Mouse (Mus musculus): Measurements from ENCODE around the gene Dock8.
"Not testable (repeated sequence)": the region's sequence is repeated elsewhere in the genome, so short reads cannot be mapped to it uniquely, and the experiment has no call there.

Dock8 gene

DNA sequence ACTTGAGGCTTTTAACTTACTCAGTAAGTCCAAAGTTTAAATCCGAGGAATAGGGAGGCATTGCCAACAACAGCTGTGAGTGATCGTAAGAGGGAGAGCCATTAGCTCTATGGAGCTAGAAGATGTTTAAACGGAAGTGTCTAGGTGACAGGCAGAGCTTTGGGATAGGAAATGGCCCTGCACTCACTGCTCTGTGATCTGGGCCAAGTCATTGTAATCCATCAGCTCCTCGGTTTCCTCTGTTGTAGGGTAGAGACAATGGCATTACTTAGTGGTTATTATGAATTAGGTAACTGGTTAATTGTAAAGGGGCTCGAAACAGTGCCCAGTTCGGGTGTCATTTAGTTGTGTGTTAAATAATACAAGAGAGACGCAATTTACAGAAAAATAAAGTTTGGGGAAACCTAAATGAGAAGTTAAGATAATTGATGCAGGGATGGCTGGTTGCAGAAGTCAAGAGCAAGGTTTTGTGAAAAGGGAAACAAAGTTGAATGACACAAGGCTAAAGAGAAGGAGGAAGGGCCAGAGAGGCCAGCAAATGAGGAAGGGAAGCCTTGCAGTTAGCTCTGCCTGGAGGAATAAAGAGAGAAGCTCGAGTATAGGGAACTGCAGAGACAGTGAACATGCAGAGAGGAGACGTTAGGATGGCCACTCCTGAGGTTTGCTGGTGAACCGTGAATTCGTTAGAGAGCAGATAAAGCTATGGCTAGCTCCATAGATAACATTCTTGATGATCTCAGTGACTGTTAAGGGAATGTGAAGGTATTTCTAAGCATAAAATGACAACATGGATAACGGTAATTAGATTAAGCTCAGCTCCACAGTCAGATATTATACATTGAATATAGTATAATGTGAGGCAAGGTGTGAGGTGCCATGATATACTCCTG is 2.3 kb upstream of the Dock8 start:
- intact Hi-C loops (cut with DNase I) = loop anchor here (5.0 kb wide), 1 partner anchor 35 kb away; the partner anchor contains the start of gene Cbwd1

DNA sequence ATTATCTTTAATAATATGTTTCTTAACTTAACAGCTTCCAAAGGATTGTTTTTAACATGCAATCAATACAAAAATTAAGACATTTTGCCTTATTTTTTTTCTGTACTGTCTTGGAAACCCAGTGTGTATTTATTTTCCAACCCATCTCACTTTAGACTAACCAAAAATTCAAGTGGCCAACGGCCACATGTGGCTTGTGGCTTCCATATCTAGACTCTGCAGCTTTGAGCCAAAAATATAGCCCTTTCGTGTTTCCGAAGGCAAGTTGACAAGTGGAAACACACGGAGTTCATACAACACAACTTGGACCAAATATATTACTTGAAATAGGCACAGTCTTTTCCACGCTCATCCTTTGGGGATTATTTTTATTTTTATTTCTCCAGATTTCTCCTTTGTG is 773 bp upstream of the Dock8 start:
- intact Hi-C loops (cut with DNase I) = loop anchor here (5.0 kb wide), 1 partner anchor 36 kb away; the partner anchor contains the start of gene Cbwd1

DNA sequence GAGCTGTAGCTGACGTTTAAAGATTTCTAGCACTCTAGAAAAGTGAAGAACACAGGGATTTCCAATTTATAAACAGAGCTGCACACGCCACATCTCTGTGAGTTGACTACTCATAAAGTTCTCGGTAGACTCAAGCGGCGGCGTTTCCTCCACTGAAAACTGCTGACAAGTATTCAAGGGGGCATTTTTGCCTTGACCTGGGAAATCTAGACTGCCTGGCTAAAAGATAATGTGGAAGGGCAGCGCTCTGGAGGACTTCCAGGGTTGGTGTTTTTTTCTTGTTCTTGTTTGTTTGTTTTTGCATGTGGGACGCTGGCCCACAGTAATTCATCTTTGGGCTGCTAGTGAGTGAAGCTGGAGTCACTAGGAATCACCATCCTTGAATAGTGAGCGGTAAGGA is 819 bp downstream of the Dock8 start:
- intact Hi-C loops (cut with DNase I) = no loop called here

DNA sequence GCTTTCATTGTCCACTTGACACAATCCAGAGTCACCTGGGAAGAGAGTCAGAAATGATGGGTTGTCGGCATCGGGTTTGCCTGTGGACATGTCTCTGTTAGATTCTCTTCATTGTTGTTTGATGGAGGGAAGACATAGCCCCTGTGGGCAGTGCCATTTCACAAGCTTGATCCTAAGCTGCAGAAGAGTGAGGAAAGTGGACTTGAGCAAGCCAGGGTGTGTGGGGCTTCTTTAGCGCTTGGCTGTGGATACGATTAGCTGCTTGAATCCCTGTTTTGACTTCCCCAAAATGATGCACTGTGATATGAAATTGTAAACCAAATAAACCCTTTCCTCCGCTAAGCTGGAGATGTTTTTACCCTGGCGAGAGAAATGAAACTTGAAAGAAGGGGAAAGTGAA is 2.7 kb downstream of the Dock8 start:
- intact Hi-C loops (cut with DNase I) = no loop called here

DNA sequence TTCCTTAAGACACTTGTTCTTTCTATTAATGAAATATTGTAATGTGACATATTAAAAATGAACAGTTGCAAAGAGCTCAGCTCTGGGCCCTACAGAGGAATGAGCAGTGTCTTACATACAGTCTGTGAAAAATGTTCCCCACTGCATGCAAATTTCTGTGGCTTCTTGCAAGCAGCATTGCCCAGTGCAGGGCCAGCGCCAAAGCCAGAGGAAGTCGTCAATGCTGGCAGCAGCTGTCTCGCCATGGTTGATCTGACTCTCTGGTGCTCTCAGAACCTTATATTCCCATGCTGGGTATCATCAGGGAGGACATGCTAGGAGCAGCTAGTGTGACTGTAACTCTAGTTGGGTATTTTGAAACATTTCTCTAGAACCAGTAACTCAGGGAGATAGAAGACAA is 3.5 kb downstream of the Dock8 start:
- intact Hi-C loops (cut with DNase I) = no loop called here

DNA sequence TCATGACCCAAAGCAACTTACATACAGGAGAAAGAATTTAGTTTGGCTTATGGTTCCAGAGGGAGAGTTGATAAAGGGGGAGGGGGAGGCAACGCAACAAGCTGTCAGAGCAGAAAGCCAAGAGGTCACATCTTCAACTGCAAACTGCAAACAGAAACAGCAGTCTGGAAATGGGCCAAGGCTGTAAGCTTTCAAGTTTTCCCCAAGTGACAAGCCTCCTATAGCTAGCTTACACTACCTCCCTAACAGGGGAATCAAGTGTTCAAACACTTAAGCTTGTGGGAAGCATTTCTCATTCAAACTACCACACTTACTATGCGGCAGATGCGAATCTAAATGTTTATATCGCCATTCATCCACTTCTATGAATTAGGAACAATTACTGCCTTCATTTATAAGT is 4.5 kb downstream of the Dock8 start:
- intact Hi-C loops (cut with DNase I) = no loop called here

DNA sequence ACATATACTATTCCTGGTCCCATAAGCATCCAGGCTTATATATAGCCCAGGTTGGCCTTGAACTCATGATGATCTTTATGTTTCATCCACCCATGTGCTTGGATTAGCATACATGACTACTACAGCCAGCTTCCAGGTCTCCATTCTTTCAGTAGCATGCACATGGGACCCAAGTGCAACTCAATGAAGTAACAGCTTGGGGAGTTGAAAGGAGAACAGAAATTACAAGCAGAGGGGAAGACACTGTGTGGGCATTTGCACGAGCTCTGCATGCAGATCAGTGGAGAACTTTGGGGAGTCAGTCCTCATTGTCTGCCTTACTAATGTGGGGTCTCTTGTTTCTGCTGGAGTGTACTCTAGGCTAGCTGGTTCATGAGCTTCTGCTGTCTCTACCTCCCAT is 7.4 kb downstream of the Dock8 start:
- intact Hi-C loops (cut with DNase I) = no loop called here

DNA sequence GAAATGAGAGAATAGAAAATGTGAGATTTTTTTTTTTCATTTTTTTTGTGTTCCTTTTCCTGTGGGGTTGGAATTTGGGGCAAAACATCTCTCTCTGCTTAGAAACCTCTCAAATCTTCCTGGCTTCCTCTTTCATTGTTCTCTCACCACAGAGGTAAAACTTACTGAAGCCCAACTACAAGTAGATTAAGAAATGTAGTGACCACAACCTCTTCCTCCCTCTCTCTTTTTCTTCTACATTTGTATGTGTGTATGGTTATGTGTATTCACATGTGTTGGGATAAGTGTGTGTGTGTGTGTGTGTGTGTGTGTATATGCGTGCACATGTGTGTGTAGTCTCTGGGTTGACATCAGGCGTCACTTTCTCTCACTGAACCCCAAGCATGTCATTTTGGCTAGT is 9.2 kb downstream of the Dock8 start:
- intact Hi-C loops (cut with DNase I) = no loop called here

DNA sequence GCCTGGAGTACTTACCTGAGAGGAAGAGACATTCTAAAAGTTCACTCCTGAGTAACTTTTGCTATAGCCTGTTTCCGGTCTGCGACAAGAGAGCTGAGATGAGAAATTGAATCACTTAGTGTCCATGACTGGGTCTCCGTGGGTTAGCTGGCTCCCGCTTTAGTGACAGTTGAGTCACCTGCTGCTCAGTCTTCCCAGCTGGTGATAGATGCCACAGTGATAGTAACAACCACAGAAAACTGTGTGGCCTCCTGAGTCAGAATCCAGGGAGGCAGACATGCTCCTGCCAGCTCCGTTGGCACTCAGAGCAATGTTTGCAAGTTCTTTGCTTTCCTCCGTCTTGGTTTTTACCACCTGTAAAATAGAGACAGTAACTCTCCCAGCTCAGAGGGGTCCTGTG is 23.4 kb downstream of the Dock8 start:
- intact Hi-C loops (cut with DNase I) = no loop called here

DNA sequence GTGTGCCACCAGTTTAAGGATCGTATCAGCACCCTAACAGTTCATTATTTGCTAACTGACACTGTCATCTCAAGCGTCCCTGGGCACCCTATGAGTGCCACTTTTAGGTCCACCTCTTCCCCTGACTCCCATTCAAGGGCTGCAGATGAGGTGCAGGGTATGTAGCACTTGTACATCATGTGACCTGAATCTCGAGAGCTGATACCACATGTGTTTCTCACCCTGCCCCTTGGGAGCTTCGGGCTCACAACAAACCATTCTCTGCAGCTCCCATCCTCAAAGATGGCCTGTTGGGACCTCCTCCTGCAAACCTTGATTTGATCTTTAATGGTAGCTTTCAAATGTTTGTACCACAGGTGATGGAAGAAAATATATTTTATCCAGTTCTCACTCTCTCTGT is 32.4 kb downstream of the Dock8 start:
- intact Hi-C loops (cut with DNase I) = no loop called here

DNA sequence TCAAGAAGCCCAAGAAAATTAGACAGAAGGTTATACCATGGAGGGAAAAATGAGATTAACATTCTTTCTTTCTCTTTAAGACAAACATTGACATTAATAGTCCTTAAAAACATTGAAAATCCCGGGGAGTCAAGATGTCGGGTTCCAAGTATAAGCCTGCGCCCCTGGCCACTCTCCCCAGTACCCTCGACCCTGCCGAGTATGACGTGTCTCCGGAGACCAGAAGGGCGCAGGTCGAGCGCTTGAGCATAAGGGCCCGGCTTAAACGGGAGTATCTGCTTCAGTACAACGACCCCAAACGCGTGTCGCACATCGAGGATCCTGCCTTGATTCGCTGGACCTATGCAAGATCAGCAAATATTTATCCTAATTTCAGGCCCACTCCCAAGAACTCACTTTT is 33.7 kb downstream of the Dock8 start:
- intact Hi-C loops (cut with DNase I) = not testable (repeated sequence)

DNA sequence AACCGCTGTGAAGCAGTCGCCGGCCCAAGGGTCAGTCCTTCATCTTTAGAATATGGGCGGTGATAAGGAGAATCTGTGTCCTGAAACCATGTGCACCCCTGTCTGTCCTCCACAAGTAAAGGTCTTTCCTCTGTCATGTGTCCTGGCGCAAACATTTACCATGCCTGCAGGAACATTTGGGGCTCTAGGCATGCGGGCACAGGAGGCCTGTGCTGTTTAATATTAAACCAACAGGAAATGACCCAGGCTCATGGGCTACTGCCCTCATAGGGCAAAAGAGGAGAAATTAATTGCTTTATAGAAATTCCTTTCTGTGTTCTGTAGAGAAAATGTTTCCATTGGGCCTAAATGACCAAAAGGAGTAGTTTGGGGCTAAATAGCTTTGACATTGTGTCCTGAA is 36.5 kb downstream of the Dock8 start:
- intact Hi-C loops (cut with DNase I) = no loop called here

DNA sequence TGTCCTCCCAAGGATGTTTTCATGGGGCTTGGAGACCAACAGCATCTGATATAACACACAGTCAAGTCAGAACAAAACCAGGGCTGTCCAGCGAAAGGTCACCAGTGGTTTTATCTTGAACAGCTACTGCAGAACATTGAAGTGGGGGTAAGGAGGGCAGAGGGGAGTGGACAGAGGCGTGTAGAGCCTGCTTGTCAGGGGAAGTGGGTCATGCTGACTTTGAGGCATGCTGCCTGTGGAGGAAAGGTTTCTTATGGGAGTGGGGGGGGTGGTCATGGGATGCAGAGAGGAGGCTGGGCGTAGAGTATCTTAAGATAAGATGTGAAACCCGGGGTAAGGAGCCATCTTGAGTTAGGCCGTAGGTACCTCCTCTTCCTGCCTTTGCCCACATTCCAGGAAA is 37.5 kb downstream of the Dock8 start:
- intact Hi-C loops (cut with DNase I) = no loop called here

DNA sequence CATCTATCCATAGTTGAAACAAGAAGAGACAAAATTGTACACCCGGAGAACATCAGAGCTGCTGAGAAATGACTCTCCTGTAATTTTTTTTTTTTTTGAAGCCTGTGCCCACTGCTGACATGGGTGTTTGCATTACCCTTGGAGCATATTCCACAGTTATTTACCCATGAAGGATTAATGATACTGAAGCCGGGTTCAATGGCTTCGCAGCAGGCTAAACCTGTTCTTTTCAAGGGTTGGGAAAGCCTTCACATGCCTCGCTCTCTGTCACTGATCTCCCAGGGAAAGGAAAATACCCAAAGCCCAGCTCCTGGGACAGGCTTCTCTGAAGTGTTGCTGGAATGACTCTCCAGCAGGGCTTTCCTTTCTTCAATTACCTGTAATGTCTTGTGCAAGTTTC is 37.9 kb downstream of the Dock8 start:
- intact Hi-C loops (cut with DNase I) = no loop called here

DNA sequence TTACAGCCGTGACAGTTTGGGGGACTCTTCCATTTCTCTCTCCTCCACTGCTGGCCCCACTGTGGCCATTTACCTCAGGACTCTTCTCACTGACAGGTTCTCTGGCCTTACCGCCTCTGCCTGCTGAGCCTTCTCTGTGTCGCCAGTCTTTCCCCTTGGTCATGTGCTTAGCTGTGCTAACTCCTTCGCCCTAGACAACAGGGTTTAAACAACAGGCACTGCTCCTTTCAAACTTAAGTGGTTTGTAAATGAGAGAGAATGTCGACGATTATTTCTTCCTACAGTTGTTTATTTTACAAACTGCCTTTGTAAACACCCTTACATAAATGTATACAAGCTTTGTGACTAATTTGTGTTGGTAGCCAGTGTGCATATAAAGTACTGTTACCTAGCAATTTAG is 39.0 kb downstream of the Dock8 start:
- intact Hi-C loops (cut with DNase I) = no loop called here

DNA sequence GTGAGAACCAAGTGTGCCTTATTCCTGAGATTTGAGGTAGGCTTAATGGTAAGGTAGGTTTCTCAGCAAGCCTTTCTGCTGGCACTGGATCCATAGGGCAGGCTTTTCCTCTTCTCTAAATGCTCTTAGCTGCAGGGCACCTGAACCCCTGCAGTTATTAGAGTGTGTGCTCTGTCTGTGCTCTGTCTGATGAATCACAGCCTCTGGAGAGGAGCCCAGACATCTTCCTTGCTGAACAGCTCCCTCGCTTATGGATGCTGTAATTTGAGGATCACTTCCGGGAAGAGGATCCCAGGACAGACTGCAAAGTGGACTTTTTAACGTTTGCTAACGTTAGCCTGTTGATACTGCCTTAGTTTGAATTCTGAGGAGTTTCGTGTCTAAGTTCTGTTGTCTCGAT is 41.9 kb downstream of the Dock8 start:
- intact Hi-C loops (cut with DNase I) = no loop called here

DNA sequence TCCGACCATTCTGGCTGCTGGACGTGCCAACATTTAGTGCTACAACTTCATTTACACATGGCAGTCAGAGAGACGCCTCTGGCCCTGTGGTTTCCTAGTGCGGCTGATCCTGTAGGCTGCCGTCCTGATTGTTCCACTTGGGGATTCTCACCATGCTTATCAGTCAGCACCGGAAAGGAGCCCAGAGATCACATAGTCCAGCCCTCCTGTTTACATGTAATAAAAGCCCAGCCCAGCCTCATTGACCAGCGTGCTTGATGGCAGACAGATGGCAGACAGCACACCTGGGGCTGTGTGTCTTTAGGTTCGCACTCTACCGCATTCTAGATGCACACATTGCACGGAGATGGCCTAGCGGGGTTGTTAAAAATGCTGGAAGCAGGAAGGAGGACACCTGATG is 43.6 kb downstream of the Dock8 start:
- intact Hi-C loops (cut with DNase I) = no loop called here

DNA sequence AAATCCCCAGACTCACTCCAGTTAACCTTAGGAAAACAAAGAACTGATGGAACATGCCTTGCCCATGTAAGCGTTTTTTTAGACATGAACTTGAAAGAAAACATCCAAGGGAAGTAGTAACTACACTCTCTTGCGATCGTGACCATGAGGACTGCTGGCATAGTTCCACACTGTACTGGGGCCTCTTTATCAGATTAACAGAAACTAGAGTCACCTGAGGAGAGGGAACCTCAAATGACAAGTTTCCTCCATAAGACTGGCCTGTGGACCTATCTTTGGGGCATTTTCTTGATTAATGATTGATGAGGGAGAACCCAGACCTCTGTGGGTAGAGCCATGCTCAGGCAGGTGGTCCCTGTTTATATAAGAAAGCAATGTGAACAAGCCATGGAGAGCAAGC is 44.7 kb downstream of the Dock8 start:
- intact Hi-C loops (cut with DNase I) = no loop called here

DNA sequence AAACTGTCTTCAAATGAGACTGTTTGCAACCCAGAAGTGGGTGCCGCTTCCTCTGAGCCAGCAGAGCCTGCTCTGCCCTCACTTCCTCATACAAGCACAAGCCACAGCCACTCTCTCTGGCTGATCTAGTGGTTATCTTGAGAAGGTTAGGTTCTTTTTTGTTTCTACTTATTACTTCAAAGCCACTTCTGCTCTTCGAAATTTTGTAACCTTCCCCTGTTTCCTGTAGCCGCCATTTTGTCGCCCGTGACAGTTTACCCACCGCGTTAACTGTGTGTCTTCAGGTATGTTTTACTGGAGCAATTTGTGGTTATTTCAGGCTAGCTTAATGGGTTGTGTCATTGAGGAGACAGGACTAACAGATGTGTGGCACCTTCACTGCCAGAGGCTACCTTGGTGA is 53.0 kb downstream of the Dock8 start:
- intact Hi-C loops (cut with DNase I) = no loop called here

DNA sequence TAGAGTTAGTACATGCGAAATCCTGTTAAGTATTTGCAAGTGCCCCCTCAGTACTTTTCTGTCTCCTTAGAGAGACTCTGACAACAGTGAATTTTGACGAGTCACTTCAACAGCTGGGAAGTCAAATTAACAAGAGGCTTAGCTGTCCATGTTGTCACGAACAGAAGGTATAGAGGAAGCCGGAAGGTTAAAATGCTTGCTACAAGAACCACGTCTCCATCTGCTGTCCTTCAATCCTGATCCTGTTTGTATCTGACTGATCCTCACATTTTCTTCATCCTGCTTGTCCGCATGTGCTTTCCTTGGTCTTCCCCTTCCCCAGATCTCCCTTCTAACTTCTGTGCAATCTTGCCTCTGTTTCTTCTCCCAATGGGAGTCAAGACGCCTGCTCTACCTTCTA is 53.8 kb downstream of the Dock8 start:
- intact Hi-C loops (cut with DNase I) = no loop called here

DNA sequence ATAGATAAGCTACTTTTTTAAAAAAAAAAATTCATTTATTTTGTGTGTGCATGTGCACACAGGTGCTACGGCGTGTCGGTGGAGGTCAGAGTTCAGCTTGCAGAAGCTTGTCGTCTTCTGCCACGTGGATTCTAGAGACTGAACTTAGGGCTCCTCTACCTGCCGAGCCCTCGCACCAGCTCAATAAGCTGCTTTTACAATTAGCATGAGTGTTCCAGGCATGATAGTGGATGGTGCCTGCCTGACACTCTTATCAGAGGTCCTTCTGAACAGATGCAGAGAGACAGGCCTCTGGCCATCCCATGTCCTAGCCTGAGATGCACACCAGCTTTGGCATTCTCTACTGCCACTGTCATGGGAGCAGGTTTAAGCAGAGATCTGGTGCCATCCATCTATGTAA is 55.7 kb downstream of the Dock8 start:
- intact Hi-C loops (cut with DNase I) = no loop called here

DNA sequence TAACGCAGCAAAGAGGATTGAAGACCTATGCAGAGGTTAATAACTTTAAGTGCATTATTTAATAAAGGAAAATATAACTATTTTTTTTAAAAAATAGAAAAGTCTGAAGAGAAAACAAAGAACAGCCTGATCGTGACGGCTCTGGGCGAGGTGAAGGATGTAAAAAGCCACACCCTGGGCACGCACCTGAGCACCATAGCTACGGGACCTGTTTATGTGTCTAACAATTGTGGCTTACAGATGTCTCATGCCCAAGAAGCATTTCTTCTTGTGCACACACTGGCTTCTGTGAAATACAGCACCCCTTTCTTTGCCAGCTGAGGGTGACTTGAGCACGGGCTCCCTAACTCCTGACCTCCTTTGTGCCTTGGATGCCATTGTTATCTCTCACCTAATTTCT is 56.2 kb downstream of the Dock8 start:
- intact Hi-C loops (cut with DNase I) = no loop called here

DNA sequence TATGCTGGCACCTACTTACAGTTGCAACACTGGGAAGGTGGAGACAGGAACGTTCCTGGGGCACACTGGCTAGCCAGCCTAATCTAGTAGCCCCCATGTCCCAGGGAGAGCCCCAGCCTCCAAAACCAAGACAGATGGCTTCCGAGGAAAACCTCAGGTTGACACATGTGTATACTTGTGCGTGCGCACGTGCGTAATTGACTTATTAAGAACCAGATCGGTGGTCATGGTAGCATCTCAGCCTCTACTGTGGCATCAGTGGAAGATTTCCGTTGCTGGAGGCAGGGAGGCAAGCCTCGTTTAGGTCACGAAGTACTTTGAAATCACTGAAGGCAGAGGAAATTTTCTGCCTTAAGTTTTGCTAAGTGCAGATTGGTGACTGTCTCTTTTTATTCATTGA is 56.9 kb downstream of the Dock8 start:
- intact Hi-C loops (cut with DNase I) = no loop called here

DNA sequence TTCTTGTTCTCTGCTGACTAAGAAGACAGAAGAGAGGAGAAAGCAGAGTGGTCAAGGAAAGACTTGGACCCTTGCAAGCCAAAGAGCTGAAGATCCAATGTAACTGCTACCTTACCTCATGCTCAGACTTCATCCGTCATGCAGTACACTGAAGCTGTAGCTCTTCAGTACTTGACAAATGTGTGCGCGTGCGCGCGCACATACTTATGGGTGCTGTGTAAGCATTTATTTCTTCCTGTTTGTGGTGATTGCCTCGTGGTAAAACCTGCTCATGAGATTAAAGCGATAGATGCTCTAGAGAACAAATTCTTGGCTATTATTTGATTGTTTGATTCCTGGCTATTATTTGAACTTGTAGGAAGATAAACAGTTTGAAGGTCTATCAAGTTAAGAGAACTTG is 58.5 kb downstream of the Dock8 start:
- intact Hi-C loops (cut with DNase I) = no loop called here

Data from adrenal gland (tissue).